Mouse (Mus musculus) cerebellum, adult 11 months (tissue): ENCODE results near the gene Gm8212.
"Not testable (repeated sequence)": the region's sequence is repeated elsewhere in the genome, so short reads cannot be mapped to it uniquely, and the experiment has no call there.

Source experiments
- DNase-seq: peaks from one replicate; pipeline ENCODE4 v3.0.0; 2022

Gene Gm8212

DNA sequence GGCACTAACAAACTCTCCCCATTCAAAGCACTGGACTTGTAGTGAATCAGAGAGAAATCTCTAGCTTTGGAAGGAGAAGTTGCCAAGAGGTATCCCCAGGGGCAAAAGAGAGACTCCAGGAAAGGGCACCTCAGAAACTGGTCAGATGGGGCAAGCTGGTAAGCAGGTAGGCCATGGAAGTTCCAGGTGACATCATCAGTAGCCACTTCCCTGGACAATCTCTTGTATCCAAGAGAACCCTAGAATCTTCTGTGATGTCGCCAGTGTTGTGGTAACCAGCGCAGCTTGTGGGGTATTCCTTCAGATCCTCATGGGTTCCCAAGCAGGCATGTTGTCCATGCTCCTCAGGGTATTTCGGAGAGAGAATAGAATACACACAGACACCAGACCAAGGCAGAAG, at the start of gene Gm8212:
Gene Gm8212, plus strand, starts transcription at position 301 of the 400 bp plus-strand sequence.
- not testable (repeated sequence) for DNase-seq

DNA sequence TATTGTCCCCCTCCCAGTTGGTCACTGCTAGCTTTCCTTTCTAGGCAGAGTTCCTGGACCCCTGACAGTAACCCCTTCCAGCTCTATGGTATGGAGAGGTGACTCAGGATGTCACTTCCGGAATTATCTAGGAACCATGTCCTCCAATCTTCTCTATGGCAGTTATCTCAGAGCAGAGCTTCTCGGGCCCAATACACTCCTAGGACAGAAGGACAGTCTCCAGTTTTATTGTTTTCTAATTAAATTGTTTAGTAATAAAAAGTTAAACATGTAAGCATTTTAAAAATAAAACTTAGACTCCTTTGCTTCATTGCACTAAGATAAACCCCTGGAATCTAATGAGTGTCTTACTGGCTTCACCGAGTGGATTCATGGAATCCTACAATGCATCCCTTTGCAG, 15.7 kb downstream of the Gm8212 start, which contains the start of gene 4930503E14Rik:
Gene 4930503E14Rik, minus strand, starts transcription at position 101 of the 400 bp plus-strand sequence.
- DNase-seq, result not testable (repeated sequence)

DNA sequence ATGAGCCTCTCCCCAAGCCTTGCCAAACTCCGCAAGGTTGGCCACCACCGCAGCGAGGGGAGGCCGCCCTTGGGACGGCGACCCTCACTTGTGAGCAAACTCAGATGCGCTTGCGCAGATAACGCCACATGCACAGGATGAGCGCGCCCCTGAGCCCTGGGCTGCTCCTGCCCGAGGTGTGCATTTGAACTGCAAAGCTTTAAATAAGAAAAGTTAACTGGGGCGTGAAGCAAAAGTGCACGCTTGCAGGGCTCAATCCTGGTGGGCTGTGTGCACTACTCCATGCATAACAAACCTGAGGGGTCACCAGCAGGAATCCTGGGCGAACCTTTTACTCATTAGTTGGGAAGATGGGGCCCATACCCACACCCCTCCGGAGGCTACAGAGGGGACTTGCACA, 50.6 kb downstream of the Gm8212 start:
- DNase-seq, result no peak
